Mouse (Mus musculus) left cerebral cortex, adult 2 months (tissue): Measurements from ENCODE around the gene Kat14. TPM values are rescaled to one million over a fixed set of nuclear protein-coding genes. Genes with fewer than 3 reads are reported as not detected.

Experiments used
- DNase-seq, 2 experiments: peaks; one replicate each; pipeline ENCODE4 v3.0.0; 2021 to 2022; ENCODE audit warnings: low spot score in 2 of 2, mixed read lengths in 1 of 2; ENCODE audit errors: extremely low spot score in 1 of 2
- H3K27ac ChIP-seq: fragments of 200-600 bp; 2 replicates; pipeline ENCODE4 v1.8.1; 2022
- H3K4me3 ChIP-seq: fragments of 200-600 bp; 2 replicates; pipeline ENCODE4 v1.8.1; 2022
- CTCF ChIP-seq: fragments of 200-600 bp; IDR thresholded peaks from 2 replicates; pipeline ENCODE4 v1.8.1; 2022; ENCODE audit warnings: antibody characterized with exemption, mild to moderate bottlenecking, moderate library complexity
- intact Hi-C: fragments of 180-260 bp; cut with DNase I; formaldehyde crosslinking; loops from one replicate; pipeline ENCODE4 v1.15.1; 2025
- total RNA-seq, 2 experiments: library from RNA; stranded (reverse); gene quantifications; 2 replicates each; pipeline ENCODE4 v1.2.3; 2021

The Kat14 gene
- total RNA-seq, 2 experiments from 2014 or later, result 38.8 to 40.2 TPM

DNA sequence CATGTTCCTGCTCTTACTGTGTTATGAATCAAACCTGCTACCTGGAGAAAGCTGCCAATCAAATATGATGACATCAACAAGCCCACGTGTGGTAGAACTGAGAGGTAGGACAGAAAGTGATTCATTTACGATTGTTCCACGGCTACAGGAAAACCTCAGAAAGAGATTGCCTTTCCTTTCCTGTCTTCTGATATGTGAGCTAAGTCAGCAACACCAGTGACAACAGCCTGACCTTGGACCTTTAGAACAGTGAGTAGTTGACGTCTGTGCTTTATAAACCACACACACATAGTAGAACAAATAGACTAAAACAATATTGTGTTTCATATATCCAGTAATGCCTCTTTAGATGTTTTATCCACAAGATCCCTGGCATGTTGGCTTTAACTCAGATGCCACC lies 25.6 kb upstream of the Kat14 start:
- TF ChIP-seq CTCF, result no peak
- H3K4me3 ChIP-seq, result no peak overlapping the region
- intact Hi-C loops, result no loop called here

DNA sequence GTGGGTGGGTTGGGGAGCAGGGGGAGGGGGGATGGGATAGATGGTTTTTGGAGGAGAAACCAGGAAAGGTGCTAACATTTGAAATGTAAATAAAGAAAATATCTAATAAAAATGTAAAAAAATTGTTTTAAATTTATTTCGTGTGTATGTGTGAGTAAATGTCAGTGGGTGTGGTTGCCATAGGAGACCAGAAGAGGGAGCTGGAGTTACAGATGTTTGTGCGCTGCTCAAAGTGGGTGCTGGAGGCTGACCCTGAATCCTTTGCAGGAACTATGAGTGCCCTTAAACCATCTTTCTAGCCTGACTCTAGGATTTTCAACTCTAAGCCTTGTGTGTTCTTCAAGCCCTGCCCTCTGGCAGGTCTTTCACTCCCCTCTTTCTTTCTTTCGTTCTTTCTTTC lies 20.3 kb upstream of the Kat14 start:
- no peak for DNase-seq
- Histone ChIP-seq H3K27ac (no peak overlapping the region), H3K4me3 (no peak overlapping the region)
- intact Hi-C loops, result no loop called here
- peak; percentile 14; the same call in 1 of the 2 replicates for TF ChIP-seq CTCF

More for the DNA sequence above, 25.6 kb upstream of the Kat14 start:
- no peak for DNase-seq
- H3K27ac ChIP-seq, result no peak overlapping the region

DNA sequence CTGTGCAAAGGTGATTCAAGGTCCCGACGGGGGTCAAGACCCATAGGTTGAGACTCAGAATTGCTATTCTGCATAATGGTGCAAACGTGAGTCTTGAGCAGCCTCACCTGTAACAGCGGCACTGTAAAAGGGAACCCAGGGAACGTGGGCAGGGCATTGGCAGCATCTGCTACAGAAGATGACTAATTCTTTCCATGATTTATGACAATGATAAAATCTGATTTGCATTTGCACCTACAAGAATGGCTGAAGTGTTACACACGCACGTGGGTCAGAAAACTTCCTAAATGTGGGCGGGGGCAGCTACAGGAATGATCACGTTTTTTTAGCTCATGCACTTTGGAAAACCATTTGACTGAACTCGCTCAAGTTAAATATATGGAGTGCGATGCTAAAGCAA lies 15.9 kb upstream of the Kat14 start:
- H3K4me3 ChIP-seq, result no peak overlapping the region
- peak in 1 of 2 experiments; percentile 28 for DNase-seq
- intact Hi-C loops, result no loop called here
- no peak overlapping the region for H3K27ac ChIP-seq
- TF ChIP-seq CTCF, result no peak

DNA sequence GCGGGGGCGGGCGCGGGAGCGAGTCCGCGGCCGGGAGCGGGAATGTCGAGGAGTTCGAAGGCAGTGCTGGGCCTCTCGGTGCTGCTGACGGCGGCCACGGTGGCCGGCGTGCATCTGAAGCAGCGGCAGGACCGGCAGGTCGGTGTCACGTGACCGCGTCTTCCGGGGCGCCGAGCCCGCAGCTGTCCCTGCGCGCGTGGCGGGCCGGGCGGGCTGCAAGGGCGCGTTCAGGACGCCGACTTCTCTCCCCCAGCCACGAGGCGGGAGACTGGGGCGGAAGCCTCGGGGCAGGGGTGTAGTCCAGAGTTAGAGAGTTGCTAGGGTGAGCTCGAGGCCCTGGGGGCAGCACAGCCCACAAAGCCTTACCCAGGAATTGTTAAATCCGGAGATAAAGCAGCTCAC lies 238 bp downstream of the Kat14 start:
- intact Hi-C loops, result loop anchor here (2.0 kb wide), 2 partner anchors 70 to 90 kb away; no protein-coding TSS in a partner anchor
- DNase-seq, result no peak

DNA sequence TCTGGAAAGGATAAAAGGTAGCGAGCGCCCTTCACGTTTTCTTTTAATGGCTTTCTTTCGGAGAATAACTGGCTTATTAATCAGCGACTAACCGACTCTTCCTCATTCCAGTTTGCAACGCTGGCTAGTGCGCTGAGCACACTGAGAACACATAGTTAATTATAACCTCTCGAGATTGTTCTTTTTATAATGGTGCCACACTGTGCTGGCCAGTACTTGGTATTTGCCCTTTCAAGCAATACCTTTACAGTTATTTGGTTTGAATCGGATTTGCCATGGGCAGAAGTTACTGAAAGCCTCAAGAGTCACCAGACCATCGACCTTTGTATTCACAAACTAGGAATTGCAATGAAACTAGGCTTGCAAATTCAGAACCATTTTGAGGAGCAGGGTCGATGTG lies 728 bp downstream of the Kat14 start:
- no peak for TF ChIP-seq CTCF
- DNase-seq, result no peak
- intact Hi-C loops, result loop anchor here (2.0 kb wide), 2 partner anchors 71 to 89 kb away; no protein-coding TSS in a partner anchor
- Histone ChIP-seq H3K4me3 (peak overlapping the region; percentile 90), H3K27ac (peak overlapping the region; percentile 96)

More for the DNA sequence above, 238 bp downstream of the Kat14 start:
- H3K4me3 ChIP-seq, result peak overlapping the region; percentile 90
- no peak for TF ChIP-seq CTCF
- peak overlapping the region; percentile 96 for H3K27ac ChIP-seq

DNA sequence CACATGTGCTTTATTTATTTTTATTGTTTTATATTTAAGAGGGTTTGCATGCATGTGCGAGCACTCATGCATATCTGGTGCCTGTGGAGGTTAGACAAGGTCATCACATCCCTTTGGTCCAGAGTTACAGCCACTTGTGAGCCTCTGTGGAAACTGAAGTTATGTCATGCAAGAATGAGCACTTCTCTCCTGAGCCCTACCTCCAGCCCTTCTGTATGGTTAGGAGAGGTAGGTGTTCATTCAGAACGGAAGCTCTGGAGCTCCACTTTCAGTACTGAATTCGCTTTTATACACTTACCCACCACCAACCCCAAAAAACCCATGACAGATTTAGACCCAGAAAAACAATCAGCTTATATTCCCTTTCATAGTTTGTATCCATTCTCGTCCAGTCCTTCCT lies 2.8 kb downstream of the Kat14 start:
- no peak for DNase-seq
- no peak overlapping the region for H3K27ac ChIP-seq
- TF ChIP-seq CTCF, result no peak
- intact Hi-C loops, result no loop called here
- H3K4me3 ChIP-seq, result no peak overlapping the region

DNA sequence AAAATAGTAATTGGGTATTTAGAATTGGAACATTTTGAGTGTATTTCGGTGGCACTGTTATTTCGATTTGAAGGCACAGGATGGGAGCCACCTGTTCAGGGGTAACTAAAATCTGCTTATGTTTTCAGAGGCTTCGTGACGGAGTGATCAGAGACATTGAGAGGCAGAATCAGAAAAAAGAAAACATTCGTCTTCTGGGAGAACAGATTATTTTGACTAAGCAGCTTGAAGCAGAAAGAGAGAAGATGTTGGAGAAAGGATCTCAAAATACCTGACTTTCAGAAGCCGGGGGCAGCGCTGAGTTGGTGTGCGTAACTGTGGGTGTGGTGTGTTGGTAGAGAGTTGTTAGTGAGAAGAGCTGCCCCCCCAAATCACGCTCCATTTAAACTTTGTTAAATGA lies 4.3 kb downstream of the Kat14 start:
- peak overlapping the region; percentile 24; the same call in 1 of the 2 replicates for H3K27ac ChIP-seq
- H3K4me3 ChIP-seq, result no peak overlapping the region
- intact Hi-C loops, result no loop called here
- DNase-seq, result peak in 1 of 2 experiments; percentile 19
- no peak for TF ChIP-seq CTCF

DNA sequence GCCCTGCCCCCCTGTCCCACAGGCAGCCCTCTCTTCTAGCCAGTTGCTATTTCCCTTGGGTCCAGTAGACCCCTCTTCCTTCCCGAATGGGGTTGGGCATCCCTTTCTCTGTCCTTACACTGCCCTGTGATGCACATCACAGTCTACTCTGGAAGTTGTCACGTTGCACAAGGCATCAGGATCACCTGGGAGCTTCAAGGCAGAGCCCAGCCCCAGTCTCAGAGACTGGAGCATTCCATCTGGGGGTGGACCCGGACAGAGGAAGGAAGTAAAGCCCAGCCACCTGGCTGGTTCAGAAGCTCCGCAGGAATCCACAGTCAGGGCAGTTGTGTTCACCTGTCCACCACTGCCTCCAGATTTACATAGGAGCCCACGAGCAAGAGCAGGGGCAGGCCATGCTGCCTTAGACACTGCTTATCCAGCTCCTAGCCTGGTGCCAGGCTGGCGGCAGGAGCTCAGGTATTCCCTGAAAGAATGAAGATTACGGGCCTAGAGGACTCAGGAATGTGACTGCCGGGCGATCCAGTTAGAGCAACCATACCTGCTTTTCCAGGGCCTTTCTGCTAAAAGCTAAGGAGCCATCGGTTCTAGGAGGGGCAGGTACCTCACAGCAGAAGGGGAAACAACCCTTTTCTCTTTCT lies 6.4 kb downstream of the Kat14 start:
- intact Hi-C loops, result no loop called here
- no peak overlapping the region for H3K4me3 ChIP-seq
- H3K27ac ChIP-seq, result no peak overlapping the region
- no peak for DNase-seq
- no peak for TF ChIP-seq CTCF

DNA sequence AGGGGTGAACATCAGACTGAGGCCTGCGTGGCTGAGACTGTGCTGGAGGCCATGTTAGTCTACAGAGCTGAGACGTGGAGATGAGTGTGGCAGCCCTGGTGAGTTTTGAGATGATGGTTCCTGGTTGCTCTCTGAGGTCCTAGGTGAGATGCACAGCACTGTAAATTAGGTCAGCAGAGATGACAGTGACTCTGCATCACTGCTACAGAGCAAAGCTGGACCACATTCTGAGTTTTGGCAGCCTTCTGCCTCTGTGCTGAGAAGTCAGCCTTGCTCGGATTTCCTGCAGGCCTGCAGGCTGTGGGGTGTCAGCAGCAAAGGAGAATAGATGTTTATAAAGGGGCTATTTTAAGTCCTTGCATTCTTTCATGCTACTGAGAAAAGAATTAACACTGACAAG lies 12.5 kb downstream of the Kat14 start:
- H3K4me3 ChIP-seq, result no peak overlapping the region
- DNase-seq, result no peak
- intact Hi-C loops, result no loop called here
- peak overlapping the region; percentile 1; the same call in 1 of the 2 replicates for H3K27ac ChIP-seq
- TF ChIP-seq CTCF, result no peak

DNA sequence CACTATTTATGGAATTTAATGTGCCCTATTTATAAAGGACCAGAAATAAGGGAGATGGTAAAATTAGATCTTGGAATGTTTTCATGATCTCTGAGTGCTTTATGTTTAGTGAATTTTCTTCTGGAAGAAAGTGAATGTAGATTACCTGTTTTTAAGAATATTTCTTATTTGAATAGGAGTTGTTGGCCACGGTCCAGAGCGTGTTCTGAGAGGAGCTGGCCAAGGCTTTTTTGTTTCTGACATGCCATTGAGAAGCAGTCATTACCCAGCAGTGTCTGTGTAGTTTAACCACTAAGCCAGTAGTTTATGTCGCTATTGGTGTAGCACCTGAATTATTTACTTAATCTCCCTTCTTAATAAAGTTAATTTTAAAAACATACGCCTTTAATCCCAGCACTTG lies 13.0 kb downstream of the Kat14 start:
- TF ChIP-seq CTCF, result no peak
- Histone ChIP-seq H3K4me3 (no peak overlapping the region), H3K27ac (peak overlapping the region; percentile 1; the same call in 1 of the 2 replicates)
- intact Hi-C loops, result no loop called here
- DNase-seq, result no peak

DNA sequence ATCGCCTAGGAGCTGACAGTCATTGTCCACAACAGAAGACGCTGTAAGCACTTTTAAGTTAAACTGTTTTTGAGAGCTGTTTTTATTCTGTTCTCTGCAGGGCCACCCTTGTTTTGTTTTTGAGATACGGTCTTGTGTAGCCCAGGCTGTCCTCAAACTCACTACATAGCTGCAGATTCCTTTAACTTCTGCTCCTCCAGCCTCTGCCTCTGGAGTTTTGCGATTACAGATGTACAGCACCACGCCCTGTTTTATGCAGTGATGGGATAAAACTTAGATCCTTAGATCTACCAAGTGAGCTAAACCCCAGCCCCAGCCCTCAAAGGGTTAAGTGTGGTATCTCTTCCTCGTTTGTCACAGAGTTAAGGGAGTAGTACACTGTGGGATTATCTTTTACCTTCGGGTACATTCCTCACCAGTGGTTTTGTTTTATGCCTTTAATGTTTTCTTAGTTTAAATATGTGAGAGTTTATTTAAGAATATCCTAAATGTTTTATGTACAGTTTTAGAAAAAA lies 13.9 kb downstream of the Kat14 start:
- DNase-seq, result no peak
- Histone ChIP-seq H3K27ac (no peak overlapping the region), H3K4me3 (no peak overlapping the region)
- no peak for TF ChIP-seq CTCF
- intact Hi-C loops, result no loop called here

DNA sequence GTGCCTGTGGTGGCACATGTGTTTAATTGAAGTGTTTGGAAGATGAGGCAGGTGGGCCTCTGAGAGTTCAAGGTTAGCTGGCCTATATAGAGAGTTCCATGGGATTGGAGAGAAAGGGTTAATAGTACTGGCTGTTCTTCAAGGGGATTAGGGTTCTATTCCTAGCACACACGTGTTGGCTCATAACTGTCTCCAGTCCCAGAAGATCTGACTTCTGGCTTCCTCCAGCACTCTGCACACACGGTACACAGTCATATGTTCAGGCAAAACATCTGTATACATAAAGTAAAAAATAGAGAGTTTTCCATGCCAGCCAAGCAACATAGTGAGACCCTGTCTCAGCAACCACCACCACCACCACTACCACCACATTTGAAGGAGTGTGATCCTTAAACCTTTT lies 17.5 kb downstream of the Kat14 start:
- Histone ChIP-seq H3K27ac (no peak overlapping the region), H3K4me3 (no peak overlapping the region)
- no peak for TF ChIP-seq CTCF
- intact Hi-C loops, result no loop called here
- DNase-seq, result no peak

DNA sequence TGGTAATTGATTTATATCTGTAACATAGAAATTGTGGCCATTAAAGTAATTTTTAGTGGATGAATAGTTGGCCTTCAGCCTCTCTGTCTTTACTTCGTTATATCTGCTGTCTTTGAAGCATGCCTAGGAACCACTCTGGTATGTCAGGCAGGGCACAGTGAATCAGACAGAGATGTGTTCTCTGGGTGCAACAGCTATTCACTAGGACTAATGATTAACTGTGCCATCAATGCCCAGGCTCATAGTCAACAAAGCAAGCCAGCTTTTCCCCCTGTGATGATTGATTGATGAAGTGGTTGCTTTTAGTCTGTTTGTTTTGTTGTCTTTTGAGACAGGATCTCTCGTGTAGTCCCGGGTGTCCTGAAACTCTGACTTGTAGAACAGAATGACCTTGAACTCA lies 19.6 kb downstream of the Kat14 start:
- intact Hi-C loops, result no loop called here
- Histone ChIP-seq H3K27ac (no peak overlapping the region), H3K4me3 (no peak overlapping the region)
- no peak for TF ChIP-seq CTCF
- no peak for DNase-seq
